Mouse (Mus musculus) heart, adult 2 months (tissue): ENCODE results near the gene Gabrb3.

ENCODE experiments used
- CTCF ChIP-seq: fragments of 200-600 bp; IDR thresholded peaks from 2 replicates; pipeline ENCODE4 v1.8.1; 2022; ENCODE audit warnings: antibody characterized with exemption, mild to moderate bottlenecking, moderate library complexity
- POLR2A ChIP-seq: fragments of 200-500 bp; IDR thresholded peaks from 2 replicates; pipeline ENCODE4 v1.6.1; 2011; ENCODE audit warnings: mild to moderate bottlenecking, low read depth, low read length, control low read depth; ENCODE audit not compliant: insufficient read depth

GRCm38 (mm10) chr7:57640796-57641195 is 221.3 kb downstream of the Gabrb3 start:
- TF ChIP-seq POLR2A: no peak
- no peak for TF ChIP-seq CTCF
